Mouse (Mus musculus) lung, postnatal 0 days (tissue): Measurements from ENCODE around the gene Mast4.

Source experiments
- CTCF ChIP-seq: IDR thresholded peaks from 2 replicates; pipeline ENCODE4 v1.5.1; 2016; ENCODE audit warnings: antibody characterized with exemption, mild to moderate bottlenecking
- EP300 ChIP-seq: IDR thresholded peaks from 2 replicates; pipeline ENCODE4 v1.6.1; 2016; ENCODE audit warnings: antibody characterized with exemption, mild to moderate bottlenecking, control low read depth

- no peak for TF ChIP-seq EP300
- no peak for TF ChIP-seq CTCF
These were observed 73.9 kb downstream of the Mast4 start for GRCm38 (mm10) chr13:103260414-103260813.
